Mouse (Mus musculus) thymus, postnatal 36 days (tissue): ENCODE data around the gene Dync2li1.

Source experiments
- DNase-seq, 2 experiments: peaks; one replicate each; pipeline ENCODE4 v3.0.0; 2022; ENCODE audit warnings: mixed read lengths in 2 of 2

Dync2li1 gene

GRCm38 (mm10) chr17:84626276-84626856, at the start of gene Dync2li1:
Gene Dync2li1, plus strand, starts transcription at chr17:84626496.
- DNase-seq: peak; percentile 75 to 83

- no peak for DNase-seq
Measured at GRCm38 (mm10) chr17:84576621-84577293, 49.5 kb upstream of the Dync2li1 start.

GRCm38 (mm10) chr17:84579249-84579648, 47.0 kb upstream of the Dync2li1 start:
- DNase-seq: no peak

- no peak for DNase-seq
Measured at GRCm38 (mm10) chr17:84579817-84580216, 46.5 kb upstream of the Dync2li1 start.

GRCm38 (mm10) chr17:84580821-84581220, 45.5 kb upstream of the Dync2li1 start:
- no peak for DNase-seq

- DNase-seq: no peak
Measured at GRCm38 (mm10) chr17:84581740-84582414, 44.4 kb upstream of the Dync2li1 start.

GRCm38 (mm10) chr17:84584107-84584506, 42.2 kb upstream of the Dync2li1 start:
- DNase-seq: no peak

- no peak for DNase-seq
Measured at GRCm38 (mm10) chr17:84585104-84585503, 41.2 kb upstream of the Dync2li1 start.

DNA sequence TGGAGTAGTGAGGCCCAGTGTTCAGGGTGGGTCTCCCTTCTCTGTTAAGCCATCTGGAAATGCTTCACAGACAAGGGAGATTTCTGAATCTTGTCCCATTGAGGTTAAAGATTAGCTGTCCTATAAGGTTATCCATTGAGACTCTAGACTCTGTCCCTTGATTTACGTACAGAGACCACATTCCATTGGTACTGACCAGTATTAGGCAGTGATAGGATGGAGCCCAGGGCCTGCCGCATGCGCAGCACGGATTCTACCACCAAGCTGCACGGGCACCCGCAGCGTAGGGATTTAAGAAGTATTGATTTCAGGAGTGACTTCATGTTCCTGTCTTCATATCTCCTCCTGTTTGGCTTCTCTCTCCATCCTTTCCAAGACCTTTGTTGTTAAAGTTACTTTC, 36.2 kb upstream of the Dync2li1 start:
- no peak for DNase-seq

- no peak for DNase-seq
Measured at GRCm38 (mm10) chr17:84591431-84592150, 34.7 kb upstream of the Dync2li1 start.

DNA sequence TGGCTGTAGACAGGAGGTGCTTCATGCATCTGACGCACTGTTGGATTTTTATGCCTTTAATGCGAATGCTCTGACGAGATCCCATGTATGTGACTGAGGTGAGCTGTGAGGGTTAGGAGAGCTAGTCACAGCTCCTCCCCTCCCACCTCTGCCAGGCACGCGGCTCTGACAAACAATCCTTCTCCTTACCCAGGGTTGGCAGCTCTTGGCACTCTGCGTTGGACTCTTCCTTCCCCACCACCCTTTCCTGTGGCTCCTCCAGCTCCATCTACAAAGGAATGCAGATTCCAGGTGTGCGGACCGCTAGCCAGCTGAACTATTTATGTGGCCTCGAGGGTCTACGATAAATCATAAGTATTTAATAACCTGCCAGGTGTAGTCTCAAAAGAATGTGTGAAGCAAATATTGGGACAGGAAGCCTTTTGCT, 30.3 kb upstream of the Dync2li1 start:
- DNase-seq: no peak

DNA sequence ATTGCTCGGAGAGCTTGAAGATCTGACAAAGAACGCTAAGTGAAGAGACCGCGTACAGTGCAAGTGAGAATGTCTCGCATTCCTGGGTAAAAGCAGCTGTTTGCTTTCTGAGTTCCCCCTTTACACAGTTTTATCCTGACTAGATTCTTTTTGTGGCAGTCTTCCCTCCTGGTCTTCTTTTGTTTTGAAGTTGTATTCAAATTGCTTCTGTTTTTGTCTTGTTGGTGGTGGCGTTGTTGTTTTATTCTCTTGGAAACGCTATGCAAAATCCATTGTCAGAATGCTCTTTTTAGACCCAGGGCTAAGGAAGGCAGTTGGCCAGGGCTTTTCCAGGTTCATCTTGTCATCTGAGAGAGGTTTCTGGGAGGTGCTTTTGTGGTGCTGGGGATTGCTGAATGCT, 29.8 kb upstream of the Dync2li1 start:
- no peak for DNase-seq

- no peak for DNase-seq
Measured at GRCm38 (mm10) chr17:84597859-84598258, 28.4 kb upstream of the Dync2li1 start.

- no peak for DNase-seq
Measured at GRCm38 (mm10) chr17:84598928-84599327, 27.4 kb upstream of the Dync2li1 start.

- no peak for DNase-seq
Measured at GRCm38 (mm10) chr17:84600051-84600983, 26.0 kb upstream of the Dync2li1 start.

- DNase-seq: no peak
Measured at GRCm38 (mm10) chr17:84601805-84602204, 24.5 kb upstream of the Dync2li1 start.

DNA sequence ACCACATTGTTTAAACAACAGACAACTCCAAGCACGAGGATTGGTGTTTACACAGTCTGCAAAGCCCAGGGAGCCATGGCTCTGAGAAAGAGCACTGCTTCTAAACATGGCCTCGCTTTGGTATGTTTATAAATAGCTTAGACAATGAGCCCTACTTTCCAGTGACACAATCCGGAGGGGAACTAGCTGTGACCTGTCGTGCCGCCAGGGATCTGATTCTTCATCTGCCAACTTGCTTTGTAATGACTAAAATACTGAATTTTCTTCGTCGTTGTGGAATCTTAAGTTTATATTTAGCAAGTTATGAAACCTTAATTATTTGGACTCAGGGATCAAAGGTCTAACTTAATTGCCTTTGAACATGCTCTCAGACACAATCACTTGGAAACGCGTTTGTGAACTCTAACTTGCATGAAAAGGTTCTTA, 23.1 kb upstream of the Dync2li1 start:
- no peak for DNase-seq

GRCm38 (mm10) chr17:84603709-84604420, 22.4 kb upstream of the Dync2li1 start:
- no peak for DNase-seq

- no peak for DNase-seq
Measured at GRCm38 (mm10) chr17:84606976-84607375, 19.3 kb upstream of the Dync2li1 start.

GRCm38 (mm10) chr17:84607617-84608016, 18.7 kb upstream of the Dync2li1 start:
- no peak for DNase-seq

- DNase-seq: no peak
Measured at GRCm38 (mm10) chr17:84608606-84609005, 17.7 kb upstream of the Dync2li1 start.

DNA sequence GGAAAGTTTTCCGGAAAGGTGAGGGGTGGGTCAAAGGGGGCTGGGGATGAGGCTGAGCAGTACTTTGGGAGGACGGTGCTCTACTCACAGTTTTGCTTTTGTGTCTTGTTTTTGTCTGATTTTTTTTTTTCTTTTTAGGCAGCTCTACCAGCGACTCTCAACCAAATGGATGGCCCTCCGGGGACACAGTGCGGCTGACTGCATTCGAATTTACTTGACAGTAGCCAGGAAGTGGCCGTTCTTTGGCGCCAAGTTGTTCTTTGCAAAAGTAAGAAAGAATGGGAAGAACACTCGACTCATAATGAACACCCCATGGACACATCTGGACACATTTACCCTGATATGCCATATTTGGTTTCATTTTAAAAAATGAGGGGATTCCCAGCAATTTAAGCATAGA, 14.8 kb upstream of the Dync2li1 start:
- DNase-seq: no peak
